Mouse (Mus musculus) embryonic fibroblast, embryonic 13.5 days (primary cell): ENCODE data around the gene Arih2.

ENCODE experiments used
- CTCF ChIP-seq: IDR thresholded peaks from 2 replicates; pipeline ENCODE4 v1.5.1; 2011; ENCODE audit warnings: mild to moderate bottlenecking, control low read depth, low read length, moderate library complexity, borderline replicate concordance; ENCODE audit not compliant: insufficient read depth
- POLR2A ChIP-seq: IDR thresholded peaks from 2 replicates; pipeline ENCODE4 v1.6.1; 2011; ENCODE audit warnings: low read depth, mild to moderate bottlenecking, control low read depth, low read length, moderate library complexity

DNA sequence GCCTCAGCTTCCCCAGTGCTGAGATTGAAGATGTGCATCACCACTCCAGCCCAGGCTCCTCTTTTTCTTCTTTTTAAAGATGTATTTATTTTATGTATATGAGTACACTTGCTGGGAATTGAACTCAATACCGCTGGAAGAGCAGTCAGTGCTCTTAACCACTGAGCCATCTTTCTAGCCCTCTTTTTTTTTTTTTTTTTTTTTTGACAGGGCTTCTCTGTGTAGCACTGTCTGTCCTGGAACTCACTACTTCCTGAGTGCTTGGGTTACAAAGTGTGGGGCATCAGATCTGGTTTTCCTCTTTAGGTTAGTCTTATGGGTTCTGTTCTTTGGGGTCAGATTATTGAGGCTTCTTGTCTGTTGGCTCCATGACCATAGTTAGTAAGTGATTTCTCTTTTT is 45.3 kb upstream of the Arih2 start:
- TF ChIP-seq POLR2A (no peak), CTCF (no peak)
